Mouse (Mus musculus) E14TG2a.4 (cell line): ENCODE results near the gene Rgs8.

Experiments
- CTCF ChIP-seq: conservative IDR thresholded peaks from 2 replicates; pipeline ENCODE4 v1.5.1; 2014; ENCODE audit warnings: low read length
- NANOG ChIP-seq: IDR thresholded peaks from 2 replicates; pipeline ENCODE4 v1.6.1; 2014; ENCODE audit warnings: borderline replicate concordance, low read length, mixed read lengths

- TF ChIP-seq CTCF (no peak), NANOG (no peak)
Measured at GRCm38 (mm10) chr1:153669728-153670127, 16.9 kb downstream of the Rgs8 start.
